Mouse (Mus musculus) layer of hippocampus, adult 2 months (tissue): ENCODE measurements around the gene Plxnd1. TPM values are rescaled to one million over a fixed set of nuclear protein-coding genes. Genes with fewer than 3 reads are reported as not detected.

ENCODE experiments used
- DNase-seq, 2 experiments: peaks; one replicate each; pipeline ENCODE4 v3.0.0; 2022; ENCODE audit warnings: low spot score in 2 of 2
- H3K27ac ChIP-seq: fragments of 200-600 bp; 2 replicates; pipeline ENCODE4 v1.8.1; 2022
- H3K4me3 ChIP-seq: fragments of 200-600 bp; 2 replicates; pipeline ENCODE4 v1.8.1; 2022; ENCODE audit warnings: mild to moderate bottlenecking
- CTCF ChIP-seq: fragments of 200-600 bp; conservative IDR thresholded peaks from 2 replicates; pipeline ENCODE4 v1.8.1; 2022; ENCODE audit warnings: antibody characterized with exemption, mild to moderate bottlenecking, moderate library complexity
- total RNA-seq, 2 experiments: library from RNA; stranded (reverse); gene quantifications; 2 replicates each; pipeline ENCODE4 v1.2.3; 2021

The Plxnd1 gene
- total RNA-seq, 2 experiments from 2014 or later, result 16.6 to 24.4 TPM

DNA sequence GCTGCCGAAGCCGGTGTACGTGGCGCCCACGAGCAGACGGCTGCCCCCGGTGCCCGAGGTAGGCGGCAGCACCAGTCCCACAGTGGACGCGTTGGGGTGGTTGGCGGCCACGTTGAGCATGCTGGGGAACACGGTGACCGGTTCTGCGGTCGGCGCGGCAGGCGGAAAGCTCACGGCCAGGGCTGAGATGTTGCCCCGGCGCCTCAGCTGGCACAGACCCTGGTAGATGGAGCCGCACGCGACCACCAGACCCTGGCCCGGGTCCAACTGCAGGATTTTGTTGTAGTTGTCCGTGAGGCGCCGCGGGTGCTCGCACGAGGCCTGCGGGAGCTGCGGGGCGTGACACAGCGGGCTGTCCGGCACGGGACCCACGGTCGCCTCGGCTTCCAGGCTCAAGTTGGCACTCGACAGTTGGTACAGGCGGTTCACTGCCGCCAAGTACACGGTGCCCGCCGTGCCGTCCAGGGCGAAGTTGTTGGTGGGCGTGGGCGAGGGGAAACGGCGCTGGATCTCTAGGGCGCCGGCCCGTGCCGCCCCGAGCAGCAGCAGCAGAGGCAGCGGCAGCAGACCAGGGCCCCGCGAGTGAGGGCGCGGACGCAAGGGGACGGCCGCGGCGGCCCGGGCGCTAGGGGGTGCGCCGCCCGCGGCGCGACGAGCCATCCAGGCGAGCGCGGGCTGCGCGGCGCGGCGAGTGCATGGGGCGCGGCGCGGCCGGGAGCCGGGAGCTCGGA is 494 bp downstream of the Plxnd1 start:
- peak overlapping the region; percentile 71 for H3K27ac ChIP-seq
- DNase-seq, result no peak
- TF ChIP-seq CTCF, result no peak
- H3K4me3 ChIP-seq, result peak overlapping the region; percentile 61

DNA sequence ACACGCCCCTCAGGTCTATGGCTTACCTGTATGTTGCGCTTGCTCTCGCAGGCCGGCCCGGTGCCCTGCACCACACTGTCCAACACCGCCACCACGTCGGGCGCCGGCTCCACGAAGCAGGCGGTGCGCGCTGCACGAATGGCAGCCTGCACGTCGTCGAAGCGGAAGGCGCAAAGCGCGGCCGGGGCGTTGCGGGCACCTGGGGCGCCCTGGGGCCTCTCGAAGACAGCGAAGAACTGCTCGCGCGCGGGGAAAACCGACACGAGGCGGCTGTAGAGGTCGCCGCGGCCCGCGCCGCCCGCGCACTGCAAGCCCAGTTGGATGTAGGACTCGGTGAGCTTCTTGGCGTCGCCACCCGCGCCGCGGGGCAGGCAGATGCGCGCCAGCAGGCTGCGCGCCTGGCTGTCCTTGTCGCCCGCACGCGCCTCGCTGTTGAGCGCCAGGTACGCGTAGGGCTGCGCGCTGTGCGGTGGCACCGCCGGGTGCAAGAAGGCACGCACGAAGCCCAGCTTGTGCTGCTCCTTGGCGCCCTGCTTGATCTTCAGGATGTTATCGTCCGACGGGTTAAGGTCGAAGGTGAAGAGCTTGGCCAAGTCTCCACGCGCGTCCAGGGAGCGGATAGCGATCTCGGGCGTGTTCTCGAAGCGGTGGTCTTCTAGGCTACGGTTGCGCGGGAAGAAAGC is 1.2 kb downstream of the Plxnd1 start:
- TF ChIP-seq CTCF, result no peak
- peak overlapping the region; percentile 71 for H3K27ac ChIP-seq

DNA sequence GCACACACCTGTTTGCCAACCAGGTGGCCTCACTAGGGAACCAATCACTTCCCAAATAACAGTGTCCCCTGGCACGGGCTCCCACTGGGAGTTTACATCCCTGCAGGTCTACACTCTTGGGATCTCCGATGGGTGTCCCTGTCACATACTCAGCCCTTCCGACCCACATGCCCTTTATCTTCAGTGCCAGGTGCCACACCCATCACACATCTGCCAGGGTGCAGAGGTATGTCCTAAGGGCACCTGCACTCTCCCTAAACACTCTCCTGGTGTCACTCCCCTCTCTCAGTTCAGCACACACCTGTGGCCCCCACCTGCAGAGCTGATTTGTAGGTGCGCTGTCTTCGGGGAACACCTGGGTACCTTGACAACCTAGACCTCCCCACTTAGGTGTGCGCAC is 1.8 kb downstream of the Plxnd1 start:
- Histone ChIP-seq H3K4me3 (peak overlapping the region; percentile 61), H3K27ac (peak overlapping the region; percentile 71; the same call in 1 of the 2 replicates)
- DNase-seq, result no peak
- no peak for TF ChIP-seq CTCF

More for the DNA sequence above, 1.2 kb downstream of the Plxnd1 start:
- no peak for DNase-seq
- peak overlapping the region; percentile 61 for H3K4me3 ChIP-seq

DNA sequence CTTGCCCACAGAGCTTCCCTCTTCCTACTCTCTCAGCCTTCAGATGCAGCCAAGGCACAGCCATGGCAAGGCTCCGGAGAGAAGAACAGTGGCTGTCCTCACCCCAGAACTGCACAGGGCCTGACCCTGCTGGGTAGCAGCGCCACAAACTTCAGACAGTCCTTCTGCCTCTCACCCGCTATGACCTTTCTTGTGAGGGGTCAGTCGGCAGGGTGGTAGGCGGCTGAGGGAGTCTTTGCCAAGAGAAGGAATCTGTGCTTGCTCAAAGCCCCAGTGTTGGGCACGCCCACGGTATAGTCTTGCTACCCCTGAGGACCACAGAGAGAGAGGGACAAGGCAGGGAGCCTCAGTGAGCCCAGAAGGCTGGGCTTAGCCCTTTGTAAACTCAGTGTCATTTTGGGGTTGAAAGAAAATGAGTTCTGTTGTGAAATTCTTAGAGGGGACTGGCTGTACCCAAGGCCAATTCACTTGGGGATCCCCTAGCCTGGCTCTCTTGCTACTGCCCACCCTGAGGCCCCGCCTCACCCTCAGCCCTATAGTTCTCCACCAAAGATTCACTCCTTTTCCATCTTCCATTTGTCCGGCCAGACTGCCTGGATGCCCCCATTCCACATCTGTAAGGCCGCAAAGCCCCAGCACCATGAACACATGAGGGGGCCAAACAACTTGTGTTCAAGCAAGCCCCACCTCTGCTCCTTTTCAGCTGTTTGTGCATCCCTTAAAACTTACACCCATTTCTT is 2.8 kb downstream of the Plxnd1 start:
- peak overlapping the region; percentile 55; the same call in 1 of the 2 replicates for H3K27ac ChIP-seq
- H3K4me3 ChIP-seq, result peak overlapping the region; percentile 61
- no peak for TF ChIP-seq CTCF
- no peak for DNase-seq

DNA sequence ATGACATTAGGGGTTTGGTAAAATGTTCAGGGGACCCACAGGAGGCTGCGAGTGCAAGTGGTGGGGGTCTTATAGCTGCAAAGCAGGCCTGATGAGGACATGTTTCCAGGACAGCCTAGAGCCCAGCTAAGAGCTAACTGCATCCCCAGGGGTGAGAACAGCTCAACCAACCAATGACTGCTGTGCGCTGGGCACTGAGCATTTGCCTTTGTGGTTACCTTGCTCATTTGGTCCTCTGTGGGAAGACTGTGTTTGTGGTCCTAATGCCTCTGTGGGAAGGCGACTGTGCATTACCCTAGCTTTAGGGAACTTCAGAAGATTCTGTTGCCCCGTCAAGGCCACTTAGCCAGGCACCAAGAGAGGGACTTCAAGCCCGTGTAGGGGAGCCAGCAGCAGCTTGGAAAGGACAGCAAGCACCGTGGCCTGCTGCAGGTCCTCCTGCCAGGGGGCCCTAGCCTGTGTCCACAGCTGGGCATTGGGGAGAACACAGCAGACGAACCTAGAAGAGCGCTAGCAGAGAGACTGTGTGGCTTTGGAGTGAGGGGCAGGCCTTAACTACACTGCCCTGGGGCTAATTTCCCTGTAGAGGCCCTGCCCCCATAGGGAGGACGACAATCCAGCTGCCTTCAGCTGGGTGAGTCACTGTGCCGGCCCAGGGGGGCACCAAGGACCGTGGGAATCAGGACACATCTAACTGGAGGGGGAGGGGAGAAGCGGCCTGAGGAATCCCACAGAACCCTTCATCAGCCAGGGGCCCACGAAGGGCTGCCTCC is 3.5 kb downstream of the Plxnd1 start:
- TF ChIP-seq CTCF, result no peak
- DNase-seq, result no peak
- Histone ChIP-seq H3K4me3 (peak overlapping the region; percentile 61), H3K27ac (peak overlapping the region; percentile 55; the same call in 1 of the 2 replicates)

DNA sequence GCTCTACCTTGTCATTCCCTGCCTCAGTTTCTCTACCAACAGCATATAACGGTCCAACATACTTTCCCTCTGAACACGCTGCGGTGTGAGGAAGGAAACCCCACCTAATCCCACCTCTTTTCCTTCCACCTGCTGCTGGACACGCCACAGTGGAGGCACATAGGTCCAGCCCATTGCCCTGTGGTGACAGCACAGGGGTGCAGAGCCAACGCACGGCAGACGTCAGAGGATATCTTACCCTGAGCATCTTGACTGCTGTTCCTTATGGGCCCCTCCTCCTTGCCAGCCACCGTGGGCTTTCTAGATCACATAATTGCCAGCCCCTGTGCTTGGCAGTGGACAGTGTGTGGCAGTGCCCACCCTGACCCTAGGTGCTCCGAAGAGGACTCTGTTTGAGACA is 4.3 kb downstream of the Plxnd1 start:
- no peak for TF ChIP-seq CTCF
- no peak overlapping the region for H3K4me3 ChIP-seq
- DNase-seq, result no peak

DNA sequence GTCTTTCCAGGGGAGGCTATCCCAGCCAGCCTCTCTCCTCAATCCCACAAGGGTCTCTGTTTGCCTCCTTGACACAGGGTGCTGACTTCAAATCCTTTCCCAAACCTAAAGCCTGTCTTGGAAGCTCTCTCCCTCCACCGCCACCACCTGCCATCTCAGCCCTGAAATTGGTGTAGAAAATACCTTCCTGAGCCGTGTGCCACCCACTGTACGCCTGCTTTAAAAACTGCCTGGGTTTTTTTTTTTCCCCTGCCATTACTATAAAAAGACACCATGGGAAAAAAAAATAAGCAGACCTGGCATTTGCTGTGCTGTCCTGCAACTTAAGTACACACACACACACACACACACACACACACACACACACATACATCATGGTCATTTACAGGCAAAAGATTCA is 4.7 kb downstream of the Plxnd1 start:
- H3K27ac ChIP-seq, result peak overlapping the region; percentile 8; the same call in 1 of the 2 replicates

More for the DNA sequence above, 4.3 kb downstream of the Plxnd1 start:
- peak overlapping the region; percentile 10; the same call in 1 of the 2 replicates for H3K27ac ChIP-seq

DNA sequence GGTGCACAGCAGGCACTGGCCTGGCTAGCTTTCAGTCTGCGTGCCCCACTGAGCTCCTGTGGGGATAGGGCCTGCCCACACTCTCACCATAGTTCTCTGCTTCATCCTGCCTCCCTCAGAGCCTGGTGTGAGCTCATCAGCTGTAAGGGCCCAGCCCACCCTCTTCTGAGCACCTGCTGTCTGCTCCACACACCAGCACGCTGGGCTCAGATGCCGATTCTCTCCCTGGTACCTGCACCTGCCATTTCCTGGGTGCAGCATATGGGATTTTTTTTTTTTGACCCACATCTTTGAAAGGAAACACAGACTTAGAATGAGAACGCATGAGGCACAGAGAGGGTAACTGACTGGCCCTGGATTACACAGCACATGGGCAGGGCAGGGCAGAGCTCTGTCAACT is 5.2 kb downstream of the Plxnd1 start:
- DNase-seq, result peak in 1 of 2 experiments; percentile 39
- Histone ChIP-seq H3K27ac (peak overlapping the region; percentile 8; the same call in 1 of the 2 replicates), H3K4me3 (no peak overlapping the region)
- no peak for TF ChIP-seq CTCF

More for the DNA sequence above, 4.7 kb downstream of the Plxnd1 start:
- no peak for DNase-seq
- TF ChIP-seq CTCF, result no peak
- H3K4me3 ChIP-seq, result no peak overlapping the region

DNA sequence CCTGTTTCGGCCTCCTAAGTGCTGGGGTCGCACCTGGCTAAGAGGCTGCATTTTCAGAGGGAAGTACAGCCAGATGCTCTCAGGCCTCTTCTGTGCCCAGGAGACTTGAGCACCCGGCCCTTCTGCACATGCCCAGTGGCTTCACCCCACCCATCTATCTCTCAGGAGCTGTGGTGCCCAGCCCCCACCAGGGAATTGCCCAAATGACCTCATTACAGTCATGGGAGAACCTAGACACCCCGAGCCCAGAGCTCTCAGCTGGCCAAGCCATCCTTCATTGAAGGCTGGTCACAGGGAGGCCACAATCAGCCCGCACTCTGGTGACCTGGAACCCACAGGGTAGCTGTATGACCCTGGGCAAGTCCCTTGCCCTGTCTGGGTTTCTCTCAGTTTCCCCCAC is 5.8 kb downstream of the Plxnd1 start:
- Histone ChIP-seq H3K27ac (0 out of 2 replicates have a peak overlapping the region, but pooled peaks have one; percentile 8), H3K4me3 (no peak overlapping the region)
- no peak for DNase-seq
- no peak for TF ChIP-seq CTCF

DNA sequence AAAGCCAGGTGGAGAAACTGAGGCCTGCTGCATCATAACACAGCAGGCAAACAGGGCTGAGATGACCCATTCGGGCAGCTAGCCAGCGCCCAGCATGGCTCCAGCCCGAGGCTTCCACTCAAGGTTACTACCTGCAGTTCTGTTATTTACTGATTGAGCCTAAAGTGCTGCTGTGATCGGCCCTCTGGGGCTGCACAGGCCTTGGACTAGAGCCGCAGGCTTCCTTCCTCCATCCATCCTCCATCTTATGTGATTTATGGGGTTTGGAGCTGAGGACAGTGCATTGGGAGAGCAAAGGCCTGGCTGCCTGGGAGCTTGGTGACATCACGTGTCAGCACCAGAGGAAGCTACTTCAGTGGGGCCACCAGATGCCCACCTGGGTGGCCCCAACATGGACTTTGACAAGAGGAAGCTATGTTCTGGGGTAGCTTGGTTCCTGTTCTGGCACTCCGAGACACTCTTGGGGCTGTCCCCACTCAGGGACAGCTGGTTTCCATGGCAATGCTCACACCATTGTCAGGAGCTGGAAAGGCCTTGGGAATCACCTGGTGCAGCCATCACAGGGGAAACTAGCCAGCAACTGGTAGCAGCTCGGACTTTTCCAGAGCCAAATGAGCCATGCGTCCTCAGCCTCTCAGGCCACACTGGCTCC is 7.6 kb downstream of the Plxnd1 start:
- Histone ChIP-seq H3K27ac (0 out of 2 replicates have a peak overlapping the region, but pooled peaks have one; percentile 5), H3K4me3 (no peak overlapping the region)
- no peak for TF ChIP-seq CTCF
- DNase-seq, result no peak

DNA sequence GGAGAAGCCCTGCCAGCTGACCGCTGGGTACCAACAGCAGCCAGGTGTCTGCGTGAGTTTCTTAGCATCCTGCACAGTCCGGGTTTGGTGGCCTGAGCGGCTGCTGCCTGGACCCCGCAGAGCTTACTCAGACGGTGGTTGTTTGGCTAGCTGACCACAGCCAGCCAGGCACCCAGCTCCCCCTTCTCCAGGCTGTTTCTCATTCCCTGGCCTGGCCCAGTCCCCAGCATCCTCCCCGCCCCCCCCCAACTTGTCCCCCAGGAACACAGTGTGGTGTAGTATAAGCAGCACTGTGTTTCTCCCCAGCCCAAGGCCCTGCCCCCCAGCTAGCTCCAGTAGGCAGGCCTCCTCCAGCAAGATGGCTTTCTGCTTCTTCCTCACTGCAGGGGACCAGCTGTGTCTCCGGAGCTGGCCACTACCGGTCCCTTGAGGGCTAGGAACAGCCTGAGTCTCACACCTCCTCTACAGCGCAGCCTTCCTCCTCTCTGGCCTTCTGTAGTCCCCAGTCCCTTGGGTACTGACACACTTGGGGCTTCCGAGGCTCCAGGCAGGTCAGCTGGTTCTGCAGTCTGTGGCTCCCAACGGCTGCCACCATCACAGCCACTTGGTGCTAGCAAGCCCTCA is 8.2 kb downstream of the Plxnd1 start:
- DNase-seq, result no peak
- Histone ChIP-seq H3K4me3 (no peak overlapping the region), H3K27ac (0 out of 2 replicates have a peak overlapping the region, but pooled peaks have one; percentile 14)
- no peak for TF ChIP-seq CTCF
